Mouse (Mus musculus) midbrain, embryonic 14.5 days (tissue): Measurements from ENCODE around the gene Naip1. TPM values are rescaled to one million over a fixed set of nuclear protein-coding genes. Genes with fewer than 3 reads are reported as not detected.
"Not testable (repeated sequence)": the region's sequence is repeated elsewhere in the genome, so short reads cannot be mapped to it uniquely, and the experiment has no call there.

Source experiments
- ATAC-seq: fragments of 200-750 bp; cut with Nextera tagmentation; 2 replicates; pipeline ENCODE4 v1.8.0; 2017; ENCODE audit warnings: moderate number of reproducible peaks, moderate library complexity; ENCODE audit not compliant: low FRiP score, low TSS enrichment
- DNase-seq: peaks from one replicate; pipeline ENCODE4 v3.0.0-alpha.2; 2015
- H3K27ac ChIP-seq: fragments of 300-500 bp; sonication (generic); replicated peaks from 2 replicates; pipeline ENCODE4 v1.5.1; 2014; ENCODE audit warnings: mild to moderate bottlenecking, low read depth, low read length, moderate library complexity
- H3K27me3 ChIP-seq: fragments of 300-500 bp; sonication (generic); 2 replicates; pipeline ENCODE4 v1.6.1; 2014; ENCODE audit warnings: low read length, control low read depth, mixed read lengths; ENCODE audit not compliant: control insufficient read depth, insufficient read depth
- H3K36me3 ChIP-seq: fragments of 300-500 bp; sonication (generic); 2 replicates; pipeline ENCODE4 v1.6.1; 2014; ENCODE audit warnings: low read length, control low read depth; ENCODE audit not compliant: control insufficient read depth, insufficient read depth
- H3K4me1 ChIP-seq: fragments of 300-500 bp; sonication (generic); 2 replicates; pipeline ENCODE4 v1.6.1; 2014; ENCODE audit warnings: mild to moderate bottlenecking, antibody characterized with exemption, low read length, control low read depth; ENCODE audit not compliant: control insufficient read depth, insufficient read depth
- H3K4me2 ChIP-seq: fragments of 300-500 bp; sonication (generic); 2 replicates; pipeline ENCODE4 v1.6.1; 2014; ENCODE audit warnings: mild to moderate bottlenecking, low read length, moderate library complexity
- H3K4me3 ChIP-seq: fragments of 300-500 bp; sonication (generic); replicated peaks from 2 replicates; pipeline ENCODE4 v1.5.1; 2014; ENCODE audit warnings: low read depth, low read length
- H3K9ac ChIP-seq: fragments of 300-500 bp; sonication (generic); replicated peaks from 2 replicates; pipeline ENCODE4 v1.6.1; 2014; ENCODE audit warnings: mild to moderate bottlenecking, low read length, moderate library complexity
- H3K9me3 ChIP-seq: fragments of 300-500 bp; sonication (generic); 2 replicates; pipeline ENCODE4 v1.6.1; 2016; ENCODE audit warnings: low read length, control low read depth, mixed read lengths; ENCODE audit not compliant: control insufficient read depth
- WGBS: fragments of 180-500 bp; shearing (Covaris S2); extraction: QIAGEN DNeasy Blood & Tissue Kit; methylation state at CpG from one replicate; pipeline ENCODE4 v1.1.7; 2014; 5-methylcytosine and 5-hydroxymethylcytosine counted together
- polyA plus RNA-seq: library from polyadenylated mRNA; unstranded; fragments of >200 nt; fragmentation: Nextera tagmentation; extraction: Ambion mirVana; gene quantifications from 2 replicates; pipeline ENCODE4 v1.2.1, GENCODE M21; 2014

The Naip1 gene
- polyA plus RNA-seq = not detected in 2 replicates

DNA sequence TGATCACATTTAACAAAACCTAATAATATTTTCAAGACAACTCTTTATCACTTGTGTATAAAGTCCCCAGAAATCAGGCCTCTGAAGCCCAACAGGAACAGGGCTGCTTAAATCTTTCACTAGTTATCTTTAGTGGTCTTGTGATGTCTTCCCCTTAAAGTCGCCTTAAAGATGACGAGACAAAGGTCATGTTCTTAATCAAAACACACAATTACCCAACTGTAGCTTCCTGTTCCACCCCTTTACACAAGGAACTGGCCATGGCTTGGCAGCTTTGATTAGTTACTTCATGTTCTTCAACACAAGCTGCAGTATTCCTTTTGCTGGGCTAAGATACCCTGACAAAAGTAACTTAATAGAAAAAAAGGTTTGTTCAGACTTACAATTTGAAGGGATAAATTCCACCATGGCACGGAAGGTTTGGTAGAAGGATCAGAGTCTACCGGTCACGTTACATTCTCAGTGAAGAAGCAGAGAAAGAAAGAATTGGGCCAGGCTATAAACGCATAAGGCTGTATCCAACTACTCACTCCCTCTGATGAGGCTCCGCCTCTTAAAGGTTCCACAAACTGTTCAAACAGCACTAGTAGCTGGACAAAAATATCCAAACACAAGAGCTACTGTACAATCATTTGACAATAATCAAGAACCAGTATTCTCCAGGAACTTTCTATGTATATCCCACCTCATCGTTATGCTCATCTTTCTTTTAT is at the start of gene Naip1:
TSS of gene Naip1 (minus strand) at position 455 of the 713 bp plus-strand sequence.
- H3K4me3 ChIP-seq, DNase-seq, H3K4me1 ChIP-seq, ATAC-seq, H3K9ac ChIP-seq, H3K27me3 ChIP-seq, H3K4me2 ChIP-seq, H3K27ac ChIP-seq, H3K36me3 ChIP-seq, H3K9me3 ChIP-seq: not testable (repeated sequence)
- WGBS = 85% methylated on average over 8 of the region's 8 CpGs

DNA sequence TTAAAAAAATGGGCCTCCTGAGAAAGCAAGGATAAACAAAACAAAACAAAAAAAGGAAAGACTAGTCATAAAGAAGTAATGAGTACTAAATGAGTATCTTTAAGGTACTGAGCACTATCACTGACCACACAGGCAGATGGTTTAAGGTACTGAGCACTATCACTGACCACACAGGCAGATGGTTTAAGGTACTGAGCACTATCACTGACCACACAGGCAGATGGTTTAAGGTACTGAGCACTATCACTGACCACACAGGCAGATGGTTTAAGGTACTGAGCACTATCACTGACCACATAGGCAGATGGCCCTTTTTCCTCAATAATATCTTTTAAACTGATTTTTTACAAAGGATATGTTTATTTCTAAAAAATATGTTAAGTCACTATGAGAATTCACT is 47.0 kb upstream of the Naip1 start:
- not testable (repeated sequence) for ATAC-seq, H3K4me3 ChIP-seq, H3K4me2 ChIP-seq, H3K27me3 ChIP-seq, H3K27ac ChIP-seq, H3K4me1 ChIP-seq, H3K9me3 ChIP-seq, DNase-seq, H3K9ac ChIP-seq, H3K36me3 ChIP-seq

DNA sequence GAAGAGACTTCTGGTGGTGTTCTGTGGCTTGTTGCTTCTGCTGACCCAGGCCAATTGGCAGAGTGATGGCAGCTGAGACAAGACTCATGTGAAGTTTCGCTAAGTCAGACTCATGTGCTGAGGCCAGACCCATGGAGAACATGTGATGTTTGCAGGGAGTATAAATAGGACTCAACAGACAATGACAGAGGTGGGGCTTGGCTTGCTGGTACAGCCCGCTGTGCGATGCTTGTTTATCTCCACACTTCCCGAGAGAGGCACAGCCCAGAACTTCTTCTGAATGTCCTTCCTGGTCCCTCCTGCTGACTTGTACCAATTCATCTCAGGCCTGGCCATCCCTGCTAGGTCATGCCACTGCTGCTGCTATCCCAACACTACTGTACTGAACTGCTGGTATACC is 42.7 kb upstream of the Naip1 start:
- 86% methylated on average over 4 of the region's 4 CpGs for WGBS
- ATAC-seq = no peak

GRCm38 (mm10) chr13:100494370-100494769 is 41.7 kb upstream of the Naip1 start:
- H3K27me3 ChIP-seq, H3K9me3 ChIP-seq, H3K27ac ChIP-seq, ATAC-seq, H3K4me2 ChIP-seq, H3K4me1 ChIP-seq, H3K36me3 ChIP-seq, H3K9ac ChIP-seq, DNase-seq, H3K4me3 ChIP-seq: not testable (repeated sequence)
- 67% methylated on average over 8 of the region's 8 CpGs for WGBS

More for the DNA sequence above, 42.7 kb upstream of the Naip1 start:
- no peak overlapping the region for H3K4me2 ChIP-seq
- no peak overlapping the region for H3K4me3 ChIP-seq
- no peak overlapping the region for H3K27ac ChIP-seq
- no peaks in the 10 kb centered on the region for H3K27me3 ChIP-seq
- DNase-seq = no peak
- no peaks in the 10 kb centered on the region for H3K36me3 ChIP-seq
- H3K9me3 ChIP-seq = no peaks in the 10 kb centered on the region
- H3K9ac ChIP-seq = no peak overlapping the region
- peaks cover 5% of the 10 kb centered on the region; the same call in 1 of the 2 replicates for H3K4me1 ChIP-seq

- WGBS = 80% methylated on average over 8 of the region's 8 CpGs
- H3K4me2 ChIP-seq = no peak overlapping the region
- ATAC-seq (no peak), DNase-seq (no peak)
- no peak overlapping the region for H3K9ac ChIP-seq
- no peaks in the 10 kb centered on the region for H3K27me3 ChIP-seq
- peaks cover 13% of the 10 kb centered on the region for H3K36me3 ChIP-seq
- no peak overlapping the region for H3K4me3 ChIP-seq
- H3K27ac ChIP-seq = no peak overlapping the region
- H3K4me1 ChIP-seq = peaks cover 5% of the 10 kb centered on the region; the same call in 1 of the 2 replicates
- H3K9me3 ChIP-seq = no peaks in the 10 kb centered on the region
Measured at GRCm38 (mm10) chr13:100493313-100493712, 40.6 kb upstream of the Naip1 start.

DNA sequence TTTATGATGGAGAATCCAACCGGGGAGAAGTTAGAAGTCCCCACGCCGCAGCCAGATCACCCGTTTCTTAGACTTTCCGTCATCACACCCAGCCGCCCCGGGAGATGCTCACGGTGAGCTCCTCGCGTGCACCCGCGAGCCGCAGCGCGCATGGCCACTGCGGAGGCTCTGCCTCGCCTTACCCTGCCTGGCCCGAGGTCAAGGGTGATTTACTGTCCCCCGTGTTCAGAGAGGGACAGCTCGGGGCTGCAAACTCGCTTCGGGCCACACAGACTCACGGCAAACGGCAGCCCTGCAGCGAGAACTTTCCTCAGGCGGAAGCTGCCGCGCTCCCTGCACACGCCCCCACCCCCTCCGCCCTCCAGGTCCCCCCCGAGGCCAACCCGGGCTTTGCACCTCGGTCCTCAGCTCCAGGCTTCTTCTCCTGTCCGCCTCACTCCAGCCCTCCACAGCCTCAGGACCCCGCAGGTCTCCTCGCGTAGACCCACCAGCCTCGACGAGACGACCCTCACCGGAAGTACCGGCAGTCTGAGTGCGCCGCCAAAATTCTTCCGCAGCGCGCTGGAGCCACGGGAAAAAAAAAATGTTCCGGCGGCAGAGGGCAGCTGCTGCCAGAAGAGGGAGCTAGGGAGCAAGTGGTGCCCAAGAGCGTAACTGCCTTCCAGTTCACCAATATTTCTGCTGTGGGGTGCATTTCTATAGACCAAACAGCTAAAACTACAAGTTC is 39.6 kb upstream of the Naip1 start, which contains the start of gene Gtf2h2:
TSS of gene Gtf2h2 (minus strand) at position 519 of the 727 bp plus-strand sequence.
- Histone ChIP-seq H3K36me3 (peaks cover 24% of the 10 kb centered on the region), H3K27me3 (no peaks in the 10 kb centered on the region), H3K4me3 (peak within 1 kb of the TSS; percentile 90), H3K27ac (peak within 1 kb of the TSS; percentile 88), H3K4me1 (peaks cover 5% of the 10 kb centered on the region; the same call in 1 of the 2 replicates), H3K9ac (peak within 1 kb of the TSS; percentile 84), H3K9me3 (no peaks in the 10 kb centered on the region), H3K4me2 (peak within 1 kb of the TSS; percentile 64)
- WGBS = under 1% methylated on average over 51 of the region's 51 CpGs
- peak; percentile 84 for ATAC-seq
- peak; percentile 94 for DNase-seq

- Histone ChIP-seq H3K4me2 (peak overlapping the region; percentile 64), H3K4me3 (peak overlapping the region; percentile 90), H3K36me3 (peaks cover 30% of the 10 kb centered on the region), H3K27me3 (no peaks in the 10 kb centered on the region), H3K4me1 (peaks cover 5% of the 10 kb centered on the region; the same call in 1 of the 2 replicates), H3K27ac (peak overlapping the region; percentile 88; the same call in 1 of the 2 replicates), H3K9ac (peak overlapping the region; percentile 84), H3K9me3 (no peaks in the 10 kb centered on the region)
- 18% methylated on average over 6 of the region's 6 CpGs for WGBS
- DNase-seq (no peak), ATAC-seq (no peak)
Measured at GRCm38 (mm10) chr13:100491623-100492022, 39.0 kb upstream of the Naip1 start.

- no peaks in the 10 kb centered on the region for H3K27me3 ChIP-seq
- H3K9ac ChIP-seq = no peak overlapping the region
- no peaks in the 10 kb centered on the region for H3K9me3 ChIP-seq
- DNase-seq = no peak
- H3K4me3 ChIP-seq = no peak overlapping the region
- H3K4me2 ChIP-seq = no peak overlapping the region
- WGBS = 94% methylated on average over 5 of the region's 5 CpGs
- no peak overlapping the region for H3K27ac ChIP-seq
- peaks cover 5% of the 10 kb centered on the region; the same call in 1 of the 2 replicates for H3K4me1 ChIP-seq
- ATAC-seq = no peak
- H3K36me3 ChIP-seq = peaks cover 34% of the 10 kb centered on the region
Measured at GRCm38 (mm10) chr13:100490424-100490823, 37.8 kb upstream of the Naip1 start.
